Mouse (Mus musculus) kidney, adult 2 months (tissue): ENCODE measurements around the gene Wdtc1. TPM values are rescaled to one million over a fixed set of nuclear protein-coding genes. Genes with fewer than 3 reads are reported as not detected.

Source experiments
- DNase-seq: peaks from one replicate; pipeline ENCODE4 v3.0.0; 2021
- H3K27ac ChIP-seq: fragments of 200-500 bp; 2 replicates; pipeline ENCODE4 v1.5.1; 2012; ENCODE audit warnings: low read depth, low read length, control low read depth, inconsistent platforms; ENCODE audit not compliant: insufficient read depth
- H3K27me3 ChIP-seq: fragments of 200-500 bp; replicated peaks from 2 replicates; pipeline ENCODE4 v1.6.1; 2012; ENCODE audit warnings: mild to moderate bottlenecking, moderate library complexity, low read length, inconsistent platforms; ENCODE audit not compliant: control insufficient read depth, insufficient read depth
- H3K36me3 ChIP-seq: fragments of 200-500 bp; 2 replicates; pipeline ENCODE4 v1.6.1; 2012; ENCODE audit warnings: mild to moderate bottlenecking, moderate library complexity, low read length, inconsistent platforms; ENCODE audit not compliant: control insufficient read depth, insufficient read depth
- H3K4me1 ChIP-seq: fragments of 200-500 bp; 2 replicates; pipeline ENCODE4 v1.6.1; 2011; ENCODE audit warnings: low read length; ENCODE audit not compliant: control insufficient read depth, insufficient read depth
- H3K4me3 ChIP-seq: fragments of 200-500 bp; 2 replicates; pipeline ENCODE4 v1.5.1; 2011; ENCODE audit warnings: mild to moderate bottlenecking, low read depth, low read length, control low read depth; ENCODE audit not compliant: insufficient read depth
- CTCF ChIP-seq: fragments of 200-500 bp; conservative IDR thresholded peaks from 2 replicates; pipeline ENCODE4 v1.5.1; 2011; ENCODE audit warnings: low read depth, mild to moderate bottlenecking, control low read depth, low read length, moderate library complexity, mixed read lengths; ENCODE audit not compliant: insufficient read depth, insufficient read length
- POLR2A ChIP-seq: fragments of 200-500 bp; IDR thresholded peaks from one replicate; pipeline ENCODE4 v1.6.1; 2011; ENCODE audit warnings: low read depth, low read length, control low read depth
- WGBS: fragments of 180-500 bp; shearing (Covaris S2); methylation state at CpG from one replicate; pipeline ENCODE4 v1.1.7; 2018; 5-methylcytosine and 5-hydroxymethylcytosine counted together
- polyA plus RNA-seq: library from polyadenylated mRNA; depleted of rRNA; stranded (reverse); fragments of >200 nt; gene quantifications from 2 replicates; pipeline ENCODE4 v1.2.3, GENCODE M21; 2012

Wdtc1 gene
- polyA plus RNA-seq, 1 experiment, result 64.4 TPM

DNA sequence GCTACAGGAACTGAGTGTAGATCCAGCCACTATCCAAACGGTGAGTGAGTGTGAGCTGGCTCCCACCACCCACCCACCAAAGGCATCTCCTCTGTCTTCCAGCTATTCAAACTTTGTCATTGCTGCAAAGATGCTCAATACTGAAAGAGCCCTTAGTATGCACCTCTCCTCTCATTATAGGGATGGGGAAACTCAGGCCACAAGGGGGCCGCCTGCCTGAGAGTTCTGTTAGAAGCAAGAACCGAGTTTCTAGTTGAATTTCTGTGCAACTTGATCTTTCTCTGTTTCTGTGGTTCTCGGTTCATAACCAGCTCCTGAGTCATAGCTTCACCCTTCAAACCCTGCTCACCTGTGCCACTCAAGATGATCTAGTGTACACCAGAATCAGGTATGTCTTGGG lies 101.2 kb downstream of the Wdtc1 start:
- Histone ChIP-seq H3K4me1 (no peaks in the 10 kb centered on the region), H3K27me3 (no peaks in the 10 kb centered on the region), H3K27ac (no peak overlapping the region), H3K4me3 (no peak overlapping the region), H3K36me3 (no peaks in the 10 kb centered on the region)
- WGBS, result 75% methylated on average over 4 of the region's 4 CpGs
- DNase-seq, result no peak
- TF ChIP-seq CTCF (0 out of 2 replicates have a peak, but pooled peaks have one; percentile 3), POLR2A (no peak)

DNA sequence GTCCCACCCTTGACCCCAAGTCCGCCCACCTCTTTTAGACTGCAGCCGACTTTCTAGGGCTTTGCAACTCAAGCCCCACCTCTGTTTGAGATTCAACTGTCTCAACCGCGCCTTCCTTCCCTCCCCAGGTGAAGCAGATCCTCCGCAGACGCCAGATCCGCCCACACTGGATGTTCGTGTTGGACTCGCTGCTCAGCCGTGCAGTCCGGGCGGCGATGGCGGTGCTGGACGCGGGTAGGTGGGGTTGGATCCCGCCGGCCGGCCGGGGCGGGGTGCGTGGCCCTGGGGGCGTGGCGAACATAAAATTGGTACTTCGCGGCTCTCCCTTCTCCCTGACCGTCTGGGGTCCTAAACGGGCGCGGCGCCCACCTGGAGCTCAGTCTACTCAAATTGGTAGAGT lies 102.1 kb downstream of the Wdtc1 start:
- no peaks in the 10 kb centered on the region for H3K27me3 ChIP-seq
- DNase-seq, result peak; percentile 33
- H3K4me3 ChIP-seq, result no peak overlapping the region
- H3K4me1 ChIP-seq, result no peaks in the 10 kb centered on the region
- H3K27ac ChIP-seq, result no peak overlapping the region
- 18% methylated on average over 31 of the region's 31 CpGs for WGBS
- H3K36me3 ChIP-seq, result no peaks in the 10 kb centered on the region
- TF ChIP-seq POLR2A (no peak), CTCF (no peak)

DNA sequence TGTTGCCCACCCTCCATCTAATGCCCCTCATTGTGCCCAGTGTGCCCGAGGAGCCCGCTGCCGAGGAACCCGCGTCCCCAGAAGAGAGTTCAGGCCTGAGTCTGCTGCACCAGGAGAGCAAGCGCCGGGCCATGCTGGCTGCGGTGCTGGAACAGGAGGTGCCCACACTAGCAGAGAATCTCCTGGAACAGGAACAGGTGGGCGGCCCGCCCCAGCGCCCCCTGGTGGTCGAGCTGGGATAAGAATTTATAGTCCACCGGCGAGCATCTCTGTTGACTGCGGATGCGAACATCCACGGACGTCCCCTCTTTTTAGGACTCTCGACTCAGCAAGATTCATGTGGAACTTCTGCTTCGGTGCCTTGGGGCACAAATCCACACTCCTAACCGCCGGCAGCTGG lies 102.7 kb downstream of the Wdtc1 start:
- no peak for TF ChIP-seq POLR2A
- TF ChIP-seq CTCF, result peak; percentile 65
- Histone ChIP-seq H3K36me3 (no peaks in the 10 kb centered on the region), H3K27me3 (no peaks in the 10 kb centered on the region), H3K4me1 (no peaks in the 10 kb centered on the region), H3K4me3 (no peak overlapping the region), H3K27ac (no peak overlapping the region)
- WGBS, result 6% methylated on average over 22 of the region's 22 CpGs
- DNase-seq, result peak; percentile 80

DNA sequence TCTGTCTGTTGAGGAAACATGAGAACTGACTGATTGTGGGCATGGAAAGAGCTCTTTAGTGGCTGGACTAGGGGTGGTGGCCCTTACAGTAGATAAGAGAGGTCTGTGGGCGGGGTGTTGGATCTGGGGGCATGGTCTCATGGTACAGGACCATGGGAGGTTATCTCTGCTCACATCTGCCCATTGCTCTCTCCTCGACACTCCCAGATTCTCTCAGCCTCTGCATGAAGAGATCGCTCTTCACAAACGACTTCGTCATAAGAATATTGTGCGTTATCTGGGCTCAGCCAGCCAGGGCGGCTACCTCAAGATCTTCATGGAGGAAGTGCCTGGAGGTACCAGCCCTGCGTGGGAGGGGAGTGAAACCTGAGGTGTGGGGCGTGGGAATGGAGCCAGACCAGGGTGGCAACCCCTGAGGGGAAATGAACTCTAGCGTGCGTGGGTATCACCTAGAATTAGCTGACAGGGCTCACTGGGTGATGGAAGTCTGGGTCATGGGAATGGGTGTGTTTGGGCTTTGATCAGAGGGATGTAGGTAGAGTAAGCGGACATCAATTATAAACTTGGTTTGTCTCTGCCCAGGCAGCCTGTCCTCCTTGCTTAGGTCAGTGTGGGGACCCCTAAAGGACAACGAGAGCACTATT lies 105.4 kb downstream of the Wdtc1 start:
- Histone ChIP-seq H3K27ac (no peak overlapping the region), H3K4me3 (no peak overlapping the region), H3K27me3 (no peaks in the 10 kb centered on the region), H3K36me3 (no peaks in the 10 kb centered on the region), H3K4me1 (no peaks in the 10 kb centered on the region)
- 61% methylated on average over 13 of the region's 13 CpGs for WGBS
- no peak for TF ChIP-seq CTCF
- TF ChIP-seq POLR2A, result no peak
- no peak for DNase-seq

DNA sequence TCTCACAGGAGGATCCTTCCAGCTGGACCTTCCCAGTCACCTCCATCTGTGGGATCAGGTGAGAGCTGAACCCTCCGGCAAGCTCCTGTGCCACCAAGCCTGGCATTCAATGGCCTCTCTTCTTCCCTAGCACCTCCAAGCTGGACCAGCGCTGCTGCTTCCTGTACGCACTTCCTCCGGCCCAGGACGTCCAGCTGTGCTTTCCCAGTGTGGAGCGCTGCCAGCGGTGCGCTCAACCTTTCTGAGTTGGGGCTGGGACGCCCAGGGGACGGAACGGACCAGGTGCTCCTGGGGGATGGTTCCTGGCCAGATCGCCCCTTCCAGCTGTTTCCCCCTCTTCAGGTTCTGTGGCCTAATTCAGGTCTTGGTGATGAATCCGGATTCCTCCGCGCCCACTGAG lies 106.2 kb downstream of the Wdtc1 start:
- peaks cover 2% of the 10 kb centered on the region; the same call in 1 of the 2 replicates for H3K4me1 ChIP-seq
- H3K4me3 ChIP-seq, result peak overlapping the region; percentile 21; the same call in 1 of the 2 replicates
- TF ChIP-seq CTCF (no peak), POLR2A (no peak)
- no peaks in the 10 kb centered on the region for H3K27me3 ChIP-seq
- DNase-seq, result peak; percentile 61
- 39% methylated on average over 15 of the region's 15 CpGs for WGBS
- no peak overlapping the region for H3K27ac ChIP-seq
- H3K36me3 ChIP-seq, result no peaks in the 10 kb centered on the region

DNA sequence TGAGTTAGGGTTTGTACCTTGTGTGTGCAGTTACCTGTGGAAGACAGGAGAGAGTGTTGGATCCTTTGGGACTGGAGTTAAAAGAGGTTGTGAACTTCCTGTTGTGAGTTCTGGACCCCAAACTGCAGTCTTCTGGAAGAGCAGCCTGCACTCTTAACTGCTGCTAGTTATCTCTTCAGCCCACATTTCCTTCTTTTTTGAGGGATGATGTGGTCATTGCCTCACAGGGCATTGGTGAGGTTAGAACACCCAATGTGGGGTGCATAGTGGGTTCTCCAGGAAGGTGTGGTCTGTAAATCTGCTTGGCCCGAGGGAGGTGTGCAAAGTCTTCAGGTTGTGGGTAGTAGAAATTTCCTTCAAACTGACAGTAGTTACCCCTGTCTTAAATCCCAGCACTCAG lies 109.0 kb downstream of the Wdtc1 start:
- no peak for DNase-seq
- TF ChIP-seq POLR2A (no peak), CTCF (no peak)

DNA sequence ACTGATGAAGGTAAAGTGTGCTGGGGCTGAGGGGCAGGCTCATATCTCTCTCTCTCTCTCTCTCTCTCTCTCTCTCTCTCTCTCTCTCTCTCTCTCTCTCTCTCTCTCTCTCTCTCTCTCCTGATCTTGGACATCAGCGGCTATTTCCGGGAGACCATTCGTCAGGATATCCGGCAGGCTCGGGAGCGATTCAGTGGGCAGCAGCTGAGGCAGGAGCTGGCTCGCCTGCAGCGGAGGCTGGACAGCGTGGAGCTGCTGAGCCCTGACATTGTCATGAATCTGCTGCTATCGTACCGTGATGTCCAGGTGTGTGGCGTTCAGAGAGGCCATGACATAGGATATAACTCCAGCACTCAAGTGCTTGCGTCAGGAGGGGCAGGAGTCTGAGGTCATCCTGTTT lies 109.7 kb downstream of the Wdtc1 start:
- H3K27me3 ChIP-seq, result no peaks in the 10 kb centered on the region
- peaks cover 2% of the 10 kb centered on the region; the same call in 1 of the 2 replicates for H3K4me1 ChIP-seq
- DNase-seq, result peak; percentile 55
- H3K36me3 ChIP-seq, result no peaks in the 10 kb centered on the region
- WGBS, result 49% methylated on average over 13 of the region's 13 CpGs
- H3K4me3 ChIP-seq, result peak overlapping the region; percentile 9; the same call in 1 of the 2 replicates
- no peak for TF ChIP-seq POLR2A
- no peak for TF ChIP-seq CTCF
- no peak overlapping the region for H3K27ac ChIP-seq

More for the DNA sequence above, 109.0 kb downstream of the Wdtc1 start:
- Histone ChIP-seq H3K27me3 (no peaks in the 10 kb centered on the region), H3K36me3 (no peaks in the 10 kb centered on the region), H3K27ac (no peak overlapping the region), H3K4me1 (peaks cover 2% of the 10 kb centered on the region; the same call in 1 of the 2 replicates), H3K4me3 (no peak overlapping the region)
- 73% methylated on average over 1 of the region's 1 CpGs for WGBS
